Mouse (Mus musculus): ENCODE measurements at regions not wholly inside any gene's neighbourhood (a gene's known extent, or its start where the extent isn't known, plus 50 kb on each side); places are given as distances from the start of the nearest gene placed in this dataset.

DNA sequence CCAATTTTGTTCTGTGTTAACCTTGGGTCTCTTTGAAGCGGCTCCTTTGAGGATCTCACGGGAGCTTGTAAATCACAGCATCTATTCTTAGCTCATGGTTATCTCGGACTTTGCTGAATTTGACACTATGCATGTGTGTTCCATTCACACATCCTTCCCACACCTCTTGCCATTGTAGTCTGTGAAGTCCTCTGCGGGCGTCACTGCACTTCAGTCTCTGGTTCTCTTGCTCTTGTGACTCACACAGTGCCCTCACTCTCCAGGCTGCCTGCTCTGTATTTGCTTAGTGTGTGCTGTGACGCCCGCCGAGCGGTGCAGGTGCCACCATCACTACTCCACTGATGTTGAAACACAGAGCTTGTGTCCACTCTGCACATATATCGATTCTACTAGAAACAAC is 1271.2 kb downstream of the Synb start:
- no peak for DNase-seq (ENCODE audit: low spot score in 2 of 2)

- no peak for DNase-seq (ENCODE audit: low spot score in 2 of 2)
These were observed 1272.9 kb downstream of the Synb start for GRCm38 (mm10) chr14:68021240-68021639.

GRCm38 (mm10) chr14:68020769-68021168 is 1273.3 kb downstream of the Synb start:
- no peak for DNase-seq (ENCODE audit: low spot score in 2 of 2)

- no peak for DNase-seq (ENCODE audit: low spot score in 2 of 2)
These were observed 1275.4 kb downstream of the Synb start for GRCm38 (mm10) chr14:68018686-68019085.

- DNase-seq (ENCODE audit: low spot score in 2 of 2) = no peak
These were observed 1297.2 kb downstream of the Synb start for GRCm38 (mm10) chr14:67996790-67997417.

- DNase-seq (ENCODE audit: low spot score in 2 of 2) = no peak
These were observed 1300.5 kb downstream of the Synb start for GRCm38 (mm10) chr14:67993611-67994051.

- DNase-seq (ENCODE audit: low spot score in 2 of 2) = peak; percentile 15 to 64
These were observed 1301.0 kb downstream of the Synb start for GRCm38 (mm10) chr14:67993142-67993541.

DNA sequence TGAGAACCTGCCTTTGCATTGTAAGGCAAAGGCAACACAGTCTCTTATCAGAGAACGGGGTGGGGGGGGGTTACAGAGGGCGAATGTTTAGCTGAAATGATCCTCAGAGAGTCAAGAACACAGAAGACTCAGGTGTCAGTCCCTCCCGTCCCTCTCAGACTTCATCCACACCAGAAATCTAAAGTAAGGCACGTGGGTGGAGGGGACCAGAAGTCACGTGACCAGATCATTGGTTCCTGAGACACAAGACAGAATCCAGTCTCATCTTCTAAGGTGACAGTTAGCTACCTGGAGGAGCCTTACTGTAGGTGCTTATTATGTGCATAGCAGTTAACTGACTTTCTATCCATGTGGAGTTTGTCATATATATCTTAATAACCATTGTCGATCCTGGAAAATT is 1302.0 kb downstream of the Synb start:
- DNase-seq (ENCODE audit: low spot score in 2 of 2) = no peak

GRCm38 (mm10) chr14:67990271-67990670 is 1303.8 kb downstream of the Synb start:
- no peak for DNase-seq (ENCODE audit: low spot score in 2 of 2)

Data from spleen, postnatal 4 days (tissue).